Mouse (Mus musculus): ENCODE measurements around the gene Klc4.

Gene Klc4

GRCm38 (mm10) chr17:46651755-46652547, 6.1 kb upstream of the Klc4 start:
- no peak for DNase-seq (ENCODE audit: low read depth, low spot score)

GRCm38 (mm10) chr17:46651292-46651691, 5.5 kb upstream of the Klc4 start:
- DNase-seq (ENCODE audit: low read depth, low spot score) = no peak

GRCm38 (mm10) chr17:46650232-46651031, 4.6 kb upstream of the Klc4 start, which contains the start of gene Cul7:
Gene Cul7, plus strand, starts transcription at chr17:46650337.
- peak; percentile 83 for DNase-seq (ENCODE audit: low read depth, low spot score)

- DNase-seq (ENCODE audit: low read depth, low spot score) = no peak
These were observed 4.0 kb upstream of the Klc4 start for GRCm38 (mm10) chr17:46649811-46650210.

GRCm38 (mm10) chr17:46648436-46648835, 2.6 kb upstream of the Klc4 start:
- no peak for DNase-seq (ENCODE audit: low read depth, low spot score)

- no peak for DNase-seq (ENCODE audit: low read depth, low spot score)
These were observed 1.5 kb upstream of the Klc4 start for GRCm38 (mm10) chr17:46647279-46647678.

- no peak for DNase-seq (ENCODE audit: low read depth, low spot score)
These were observed 470 bp upstream of the Klc4 start for GRCm38 (mm10) chr17:46646322-46646662.

GRCm38 (mm10) chr17:46644916-46645475, 826 bp downstream of the Klc4 start:
- no peak for DNase-seq (ENCODE audit: low read depth, low spot score)

GRCm38 (mm10) chr17:46644152-46644805, 1.5 kb downstream of the Klc4 start:
- DNase-seq (ENCODE audit: low read depth, low spot score) = no peak

- no peak for DNase-seq (ENCODE audit: low read depth, low spot score)
These were observed 3.8 kb downstream of the Klc4 start for GRCm38 (mm10) chr17:46642060-46642459.

GRCm38 (mm10) chr17:46639929-46640328, 5.9 kb downstream of the Klc4 start:
- DNase-seq (ENCODE audit: low read depth, low spot score) = no peak

GRCm38 (mm10) chr17:46636831-46637523, 8.8 kb downstream of the Klc4 start:
- DNase-seq (ENCODE audit: low read depth, low spot score) = peak; percentile 60

- DNase-seq (ENCODE audit: low read depth, low spot score) = no peak
These were observed 16.0 kb downstream of the Klc4 start for GRCm38 (mm10) chr17:46629685-46630441.

GRCm38 (mm10) chr17:46628791-46629684, 16.8 kb downstream of the Klc4 start, which contains the start of gene Ptk7:
Gene Ptk7, minus strand, starts transcription at chr17:46629504.
- DNase-seq (ENCODE audit: low read depth, low spot score) = peak; percentile 57

- no peak for DNase-seq (ENCODE audit: low read depth, low spot score)
These were observed 17.4 kb downstream of the Klc4 start for GRCm38 (mm10) chr17:46628471-46628790.

GRCm38 (mm10) chr17:46627409-46627808, 18.4 kb downstream of the Klc4 start:
- no peak for DNase-seq (ENCODE audit: low read depth, low spot score)

GRCm38 (mm10) chr17:46624598-46624997, 21.2 kb downstream of the Klc4 start:
- DNase-seq (ENCODE audit: low read depth, low spot score) = no peak

- no peak for DNase-seq (ENCODE audit: low read depth, low spot score)
These were observed 21.8 kb downstream of the Klc4 start for GRCm38 (mm10) chr17:46623819-46624557.

- DNase-seq (ENCODE audit: low read depth, low spot score) = no peak
These were observed 23.6 kb downstream of the Klc4 start for GRCm38 (mm10) chr17:46622269-46622668.
